Mouse (Mus musculus) MEL (cell line): Measurements from ENCODE around the gene Mecom.

ENCODE experiments used
- CTCF ChIP-seq, 3 experiments: IDR thresholded peaks in 2 of 3; conservative IDR thresholded peaks in 1 of 3; 2 replicates each; pipeline ENCODE4 v1.5.1; 2011 to 2012; ENCODE audit warnings: low read length in 3 of 3, low read depth in 2 of 3, mild to moderate bottlenecking in 2 of 3, improper control_type of control experiment in 1 of 3, inconsistent platforms in 1 of 3, mixed read lengths in 1 of 3, moderate library complexity in 1 of 3; ENCODE audit not compliant: control insufficient read depth in 1 of 3, insufficient read depth in 1 of 3, poor library complexity in 1 of 3, severe bottlenecking in 1 of 3
- GABPA ChIP-seq: IDR thresholded peaks from 2 replicates; pipeline ENCODE4 v1.6.1; 2012; ENCODE audit warnings: low read depth, mild to moderate bottlenecking, inconsistent platforms, low read length, improper control_type of control experiment, moderate library complexity
- GATA1 ChIP-seq: IDR thresholded peaks from 2 replicates; pipeline ENCODE4 v1.6.1; 2011; ENCODE audit warnings: low read depth, low read length, improper control_type of control experiment
- KAT2A ChIP-seq: conservative IDR thresholded peaks from 2 replicates; pipeline ENCODE4 v1.6.1; 2012; ENCODE audit warnings: low read depth, low read length, improper control_type of control experiment, inconsistent platforms
- MAX ChIP-seq: IDR thresholded peaks from 2 replicates; pipeline ENCODE4 v1.6.1; 2011; ENCODE audit warnings: low read length, improper control_type of control experiment
- MYC ChIP-seq: IDR thresholded peaks from 2 replicates; pipeline ENCODE4 v1.6.1; 2011; ENCODE audit warnings: low read depth, mild to moderate bottlenecking, low read length, improper control_type of control experiment, moderate library complexity
- NELFE ChIP-seq: IDR thresholded peaks from 2 replicates; pipeline ENCODE4 v1.6.1; 2011; ENCODE audit warnings: low read depth, low read length, improper control_type of control experiment
- POLR2A ChIP-seq, 2 experiments: IDR thresholded peaks; 2 replicates each; pipeline ENCODE4 v1.6.1; 2011 to 2012; ENCODE audit warnings: low read length in 2 of 2, mild to moderate bottlenecking in 2 of 2, control low read depth in 1 of 2, improper control_type of control experiment in 1 of 2, low read depth in 1 of 2, moderate library complexity in 1 of 2; ENCODE audit not compliant: control insufficient read depth in 1 of 2, insufficient read depth in 1 of 2, poor library complexity in 1 of 2
- SIN3A ChIP-seq: IDR thresholded peaks from 2 replicates; pipeline ENCODE4 v1.6.1; 2012; ENCODE audit warnings: low read length, improper control_type of control experiment, inconsistent platforms
- TCF12 ChIP-seq: IDR thresholded peaks from 2 replicates; pipeline ENCODE4 v1.6.1; 2014; ENCODE audit warnings: low read depth, mild to moderate bottlenecking, inconsistent platforms, low read length, improper control_type of control experiment, moderate library complexity
- USF2 ChIP-seq, 2 experiments: IDR thresholded peaks; 2 replicates each; pipeline ENCODE4 v1.6.1; 2011 to 2012; ENCODE audit warnings: improper control_type of control experiment in 2 of 2, low read length in 2 of 2, borderline replicate concordance in 1 of 2, inconsistent platforms in 1 of 2, low read depth in 1 of 2, mild to moderate bottlenecking in 1 of 2; ENCODE audit not compliant: insufficient read depth in 1 of 2

DNA sequence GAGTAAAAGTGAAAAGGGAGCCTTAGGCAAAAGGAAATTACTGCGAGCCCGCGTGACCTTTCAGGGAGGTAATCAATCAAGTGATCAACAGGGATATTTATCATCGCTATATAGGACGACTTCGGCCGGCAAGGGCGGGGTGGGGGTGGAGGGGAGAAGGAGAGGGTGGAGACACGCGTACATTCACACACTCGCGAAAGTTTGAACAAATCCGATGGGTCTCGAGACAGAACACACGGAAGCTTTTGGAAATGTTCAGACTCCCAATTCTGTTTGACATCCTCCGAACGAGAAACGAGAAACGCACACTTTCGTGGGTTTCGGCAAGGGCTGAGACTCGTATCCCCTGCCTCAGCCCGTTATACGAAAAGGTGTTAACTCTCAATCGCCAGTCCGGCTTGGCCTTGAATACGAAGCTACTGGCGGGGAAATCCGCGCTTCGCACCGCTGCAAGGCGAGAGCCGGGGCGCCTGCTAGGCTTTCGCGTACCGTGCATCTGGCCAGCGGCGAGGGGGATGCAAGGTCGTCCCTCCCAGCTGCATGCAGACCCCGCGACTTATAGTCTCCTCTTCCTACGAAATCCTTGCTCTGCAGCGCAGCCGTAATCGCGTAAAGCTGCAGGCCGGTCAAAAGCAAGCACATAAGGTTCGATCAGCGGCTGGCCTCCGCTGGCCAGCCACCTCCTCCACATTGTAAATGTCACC is 33.6 kb downstream of the Mecom start:
- no peak for TF ChIP-seq POLR2A (IDR thresholded peaks at IDR 0.05; ENCODE audit: control insufficient read depth in 1 of 2, insufficient read depth in 1 of 2, low read depth in 1 of 2, low read length in 2 of 2, poor library complexity in 1 of 2)
- no peak for TF ChIP-seq SIN3A
- TF ChIP-seq USF2 (IDR thresholded peaks at IDR 0.05; ENCODE audit: borderline replicate concordance in 1 of 2, insufficient read depth in 1 of 2, low read depth in 1 of 2, low read length in 2 of 2), result no peak
- TF ChIP-seq CTCF (IDR thresholded peaks at IDR 0.05 in 2 of 3, conservative IDR thresholded peaks at IDR 0.05 in 1 of 3; ENCODE audit: control insufficient read depth in 1 of 3, insufficient read depth in 1 of 3, low read depth in 2 of 3, low read length in 3 of 3, poor library complexity in 1 of 3, severe bottlenecking in 1 of 3), result no peak
- TF ChIP-seq KAT2A, result no peak
- TF ChIP-seq TCF12, result no peak
- no peak for TF ChIP-seq MAX
- TF ChIP-seq NELFE, result no peak
- TF ChIP-seq MYC, result no peak
- TF ChIP-seq GABPA, result no peak
- TF ChIP-seq GATA1, result no peak
